Mouse (Mus musculus) lung, postnatal 0 days (tissue): ENCODE data around the gene Lin54.

Experiments
- CTCF ChIP-seq: IDR thresholded peaks from 2 replicates; pipeline ENCODE4 v1.5.1; 2016; ENCODE audit warnings: antibody characterized with exemption, mild to moderate bottlenecking
- EP300 ChIP-seq: IDR thresholded peaks from 2 replicates; pipeline ENCODE4 v1.6.1; 2016; ENCODE audit warnings: antibody characterized with exemption, mild to moderate bottlenecking, control low read depth

- TF ChIP-seq CTCF (no peak), EP300 (no peak)
These were observed 85.8 kb downstream of the Lin54 start for GRCm38 (mm10) chr5:100414474-100415196.
